Mouse (Mus musculus): ENCODE measurements around the gene Prdm16.

Prdm16 gene

GRCm38 (mm10) chr4:154556418-154556817 lies 80.3 kb downstream of the Prdm16 start:
- DNase-seq (ENCODE audit: low spot score): no peak

- DNase-seq (ENCODE audit: low spot score): no peak
These were observed 86.7 kb downstream of the Prdm16 start for GRCm38 (mm10) chr4:154549961-154550393.

- DNase-seq (ENCODE audit: low spot score): no peak
These were observed 87.2 kb downstream of the Prdm16 start for GRCm38 (mm10) chr4:154549497-154549896.

DNA sequence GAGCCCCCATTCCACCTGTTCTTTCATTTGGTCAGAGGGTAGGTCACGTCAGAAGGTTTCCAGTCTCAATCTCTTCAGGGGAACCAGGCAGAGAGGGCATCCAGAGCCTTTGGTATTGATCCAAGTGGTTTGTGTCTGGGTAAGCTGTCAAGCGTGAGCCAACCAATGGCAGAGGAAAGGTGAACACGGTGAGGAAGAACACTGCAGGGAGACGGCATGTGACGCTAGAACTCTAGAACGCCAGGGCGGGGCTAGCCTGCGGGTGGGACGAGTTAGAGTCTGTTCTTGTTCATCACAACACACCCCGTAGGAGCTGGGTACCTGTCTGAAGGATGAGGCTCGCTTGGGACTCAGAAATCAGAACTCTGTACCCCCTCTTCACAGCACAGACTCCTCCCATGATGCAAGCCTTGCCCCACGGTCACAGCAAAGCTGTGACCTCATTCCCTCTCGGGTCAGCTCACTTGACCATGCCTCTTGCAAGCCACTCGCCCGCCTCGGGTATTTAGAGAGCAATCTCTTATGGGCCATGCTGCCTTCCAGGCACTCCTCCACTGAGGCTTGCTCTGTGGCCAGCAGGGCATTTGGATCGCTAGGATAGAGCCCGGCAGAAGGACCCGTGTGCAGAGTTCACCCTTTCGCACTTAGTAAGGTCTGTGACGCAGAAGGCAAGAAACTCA lies 89.4 kb downstream of the Prdm16 start:
- no peak for DNase-seq (ENCODE audit: low spot score)

DNA sequence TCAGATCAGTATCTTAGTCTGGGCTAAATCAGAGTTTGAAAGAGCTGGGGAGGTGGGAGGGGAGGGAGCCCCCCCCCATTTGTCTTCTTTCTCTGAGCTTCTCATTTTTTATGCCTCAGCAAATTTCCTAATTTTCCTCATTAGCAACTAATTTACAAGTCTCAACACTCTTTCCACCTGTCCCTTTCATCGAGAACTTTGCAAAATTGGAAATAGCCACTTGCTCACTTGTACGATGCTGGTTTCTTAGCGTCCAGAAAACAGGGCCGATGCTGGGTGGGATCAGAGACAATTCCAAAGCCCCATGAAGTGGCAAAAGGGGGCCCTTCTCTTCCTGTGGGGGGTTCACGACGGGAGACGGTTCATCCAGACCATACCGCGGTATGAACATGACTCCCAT lies 91.4 kb downstream of the Prdm16 start:
- no peak for DNase-seq (ENCODE audit: low spot score)

DNA sequence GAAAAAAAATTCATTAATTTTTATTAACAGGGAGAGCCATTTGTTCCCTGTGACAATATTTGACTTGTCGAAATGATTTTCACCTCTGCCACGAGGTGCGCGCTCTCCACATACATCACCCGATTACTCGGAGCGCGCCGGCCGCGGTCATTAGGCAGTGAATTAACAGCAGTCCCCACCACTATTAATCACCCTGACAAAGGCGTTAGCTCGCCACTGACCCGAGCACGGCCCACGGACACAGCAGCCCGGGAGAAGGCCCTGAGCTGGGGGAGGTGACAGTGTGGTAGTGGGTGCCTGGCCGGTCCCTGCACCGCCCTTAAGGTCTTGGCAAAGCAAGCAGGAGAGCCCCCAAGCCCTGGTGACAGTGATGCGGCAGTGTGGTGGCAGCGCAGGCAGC lies 92.8 kb downstream of the Prdm16 start:
- no peak for DNase-seq (ENCODE audit: low spot score)

DNA sequence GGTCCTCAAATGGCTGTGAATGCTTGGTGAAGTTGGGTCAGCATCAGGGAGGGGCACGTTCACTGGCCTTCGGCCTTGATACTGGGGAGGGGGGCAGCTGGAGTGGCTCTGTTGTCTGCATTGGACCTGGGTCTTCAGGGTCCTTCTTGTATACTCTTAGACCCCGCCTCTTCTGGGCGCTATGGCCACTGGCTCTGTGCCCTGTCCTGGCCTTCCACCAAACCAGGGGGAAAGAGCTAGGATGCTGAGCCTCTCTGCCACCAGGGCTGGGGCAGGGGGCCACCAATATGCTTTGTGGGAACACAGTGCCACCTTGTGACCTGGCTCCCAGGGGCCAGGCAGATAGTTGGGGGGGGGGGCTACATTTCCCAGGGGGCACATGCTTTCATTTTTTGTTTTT lies 93.5 kb downstream of the Prdm16 start:
- no peak for DNase-seq (ENCODE audit: low spot score)

- no peak for DNase-seq (ENCODE audit: low spot score)
These were observed 94.1 kb downstream of the Prdm16 start for GRCm38 (mm10) chr4:154542568-154542967.

- DNase-seq (ENCODE audit: low spot score): no peak
These were observed 94.9 kb downstream of the Prdm16 start for GRCm38 (mm10) chr4:154541632-154542276.

GRCm38 (mm10) chr4:154540671-154541070 lies 96.0 kb downstream of the Prdm16 start:
- DNase-seq (ENCODE audit: low spot score): no peak

- DNase-seq (ENCODE audit: low spot score): no peak
These were observed 97.0 kb downstream of the Prdm16 start for GRCm38 (mm10) chr4:154539703-154540102.

DNA sequence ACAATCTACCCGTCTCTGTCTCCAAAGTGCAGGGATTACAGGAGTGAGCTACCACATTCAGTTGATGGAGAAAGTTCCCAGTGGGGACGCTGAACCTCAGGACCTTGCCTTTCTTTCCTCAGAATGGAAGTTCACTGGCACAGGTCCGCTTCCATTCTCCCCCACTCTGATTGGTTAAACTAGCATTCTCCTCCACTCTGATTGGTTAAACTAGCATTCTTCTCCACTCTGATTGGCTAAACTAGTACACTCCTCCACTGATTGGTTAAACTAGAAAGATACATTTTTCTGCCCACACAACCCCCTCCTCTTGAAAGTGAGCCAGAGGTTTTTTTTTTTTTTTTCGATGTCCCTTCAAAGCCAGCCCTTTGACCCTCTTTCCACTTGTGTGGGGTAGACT lies 97.9 kb downstream of the Prdm16 start:
- no peak for DNase-seq (ENCODE audit: low spot score)

DNA sequence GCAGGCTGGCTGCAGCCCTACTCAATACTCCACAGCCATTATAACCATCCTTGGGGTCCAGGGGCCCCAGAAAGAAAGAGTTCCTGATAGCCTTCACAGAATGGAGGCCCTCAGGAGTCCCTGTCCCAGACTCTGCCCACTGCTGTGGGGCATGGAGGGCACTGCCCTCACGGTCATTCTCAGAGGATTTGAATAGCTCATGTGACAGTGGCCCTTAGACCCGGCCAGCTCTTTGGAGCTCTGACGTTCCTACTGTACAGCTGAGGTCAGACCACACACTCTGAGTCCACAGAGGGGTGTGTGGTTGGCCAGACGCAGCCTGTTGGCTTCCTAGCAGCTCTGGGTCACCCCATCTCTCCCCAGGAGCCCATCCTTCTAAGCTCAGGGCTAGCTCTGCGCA lies 100.6 kb downstream of the Prdm16 start:
- DNase-seq (ENCODE audit: low spot score): no peak

GRCm38 (mm10) chr4:154531368-154531767 lies 105.3 kb downstream of the Prdm16 start:
- no peak for DNase-seq (ENCODE audit: low spot score)

GRCm38 (mm10) chr4:154530336-154530735 lies 106.3 kb downstream of the Prdm16 start:
- DNase-seq (ENCODE audit: low spot score): no peak

DNA sequence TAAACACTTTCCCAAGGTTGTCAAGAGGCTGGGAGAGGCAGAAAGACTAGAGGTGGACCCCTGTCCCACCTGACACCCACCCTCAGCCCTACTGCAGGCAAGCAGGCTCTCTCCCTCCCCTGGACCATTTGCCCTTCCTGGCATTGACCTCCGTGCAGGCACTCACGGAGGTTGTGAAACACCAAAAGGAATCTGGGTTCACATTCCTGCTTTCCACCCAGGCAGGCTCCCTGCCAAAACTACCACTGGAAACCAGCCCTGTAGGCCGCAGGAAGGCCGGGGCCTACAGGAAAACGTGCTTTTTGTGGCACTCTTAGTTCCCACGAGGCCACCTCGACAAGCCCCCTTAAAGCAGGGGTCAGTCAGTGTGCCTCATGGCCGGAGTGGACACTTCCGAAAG lies 109.2 kb downstream of the Prdm16 start:
- no peak for DNase-seq (ENCODE audit: low spot score)

GRCm38 (mm10) chr4:154526351-154526786 lies 110.3 kb downstream of the Prdm16 start:
- no peak for DNase-seq (ENCODE audit: low spot score)

GRCm38 (mm10) chr4:154523898-154524297 lies 112.8 kb downstream of the Prdm16 start:
- no peak for DNase-seq (ENCODE audit: low spot score)

DNA sequence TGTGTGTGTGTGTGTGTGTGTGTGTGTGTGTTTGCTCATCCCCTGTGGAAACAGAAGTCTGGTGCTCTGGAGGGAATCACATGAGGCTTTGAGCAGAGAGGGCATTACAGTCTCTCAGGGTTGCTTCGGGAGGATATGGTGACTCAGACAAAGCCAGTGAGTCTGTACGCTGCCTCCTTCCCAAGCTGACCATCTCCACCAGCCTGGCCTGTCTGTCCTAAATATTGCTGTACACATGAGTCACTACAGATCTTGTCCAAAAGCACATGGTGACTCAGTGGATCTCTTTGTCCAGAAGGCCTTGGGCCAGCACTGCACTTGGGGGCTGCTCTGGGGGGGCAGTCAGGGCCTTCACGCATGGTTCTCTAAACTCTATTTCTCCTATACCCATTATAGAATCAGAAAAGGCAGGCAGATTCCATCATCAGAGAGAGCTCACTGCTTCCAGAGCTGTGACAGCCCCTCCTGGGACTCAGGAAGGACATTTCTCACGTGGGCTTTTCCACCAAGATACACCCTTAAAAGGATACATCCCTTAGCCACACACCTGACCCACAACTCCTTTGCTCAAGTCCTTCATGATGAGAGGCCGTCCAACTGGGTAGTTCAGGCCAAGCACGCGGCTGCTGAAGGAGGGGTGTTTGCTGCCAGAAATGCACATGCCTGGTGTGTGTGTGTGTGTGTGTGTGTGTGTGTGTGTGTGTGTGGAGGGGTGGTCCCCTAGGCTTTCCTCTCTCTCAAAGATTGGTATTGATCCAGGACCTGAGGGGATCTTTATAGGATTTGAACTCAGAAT lies 114.6 kb downstream of the Prdm16 start:
- DNase-seq (ENCODE audit: low spot score): no peak

- DNase-seq (ENCODE audit: low spot score): no peak
These were observed 117.1 kb downstream of the Prdm16 start for GRCm38 (mm10) chr4:154519470-154520037.

- DNase-seq (ENCODE audit: low spot score): no peak
These were observed 118.7 kb downstream of the Prdm16 start for GRCm38 (mm10) chr4:154517991-154518390.

GRCm38 (mm10) chr4:154516470-154516869 lies 120.2 kb downstream of the Prdm16 start:
- no peak for DNase-seq (ENCODE audit: low spot score)

DNA sequence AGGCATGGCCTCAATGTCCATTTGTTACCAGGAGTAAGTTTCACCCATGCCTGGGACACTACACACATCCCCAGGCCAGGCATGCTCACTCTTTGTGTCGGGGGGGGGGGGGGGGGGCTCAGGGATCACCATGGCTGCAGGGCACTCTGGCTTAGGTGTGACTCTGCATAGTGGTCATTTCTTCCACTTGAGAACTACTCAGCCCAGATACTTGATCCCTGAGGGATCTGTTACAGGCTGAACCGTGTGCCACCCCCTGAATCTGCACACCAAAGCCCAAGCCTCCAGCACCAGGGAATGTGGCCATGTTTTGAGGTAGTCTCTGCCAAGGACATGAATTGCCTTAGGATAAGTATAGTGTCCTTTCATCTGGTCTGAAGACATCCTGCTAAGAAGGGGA lies 123.0 kb downstream of the Prdm16 start:
- no peak for DNase-seq (ENCODE audit: low spot score)
